Mouse (Mus musculus): ENCODE results near the gene Celf2.

The Celf2 gene

GRCm38 (mm10) chr2:7260186-7260585 lies 249.2 kb downstream of the Celf2 start:
- no peak for DNase-seq

DNA sequence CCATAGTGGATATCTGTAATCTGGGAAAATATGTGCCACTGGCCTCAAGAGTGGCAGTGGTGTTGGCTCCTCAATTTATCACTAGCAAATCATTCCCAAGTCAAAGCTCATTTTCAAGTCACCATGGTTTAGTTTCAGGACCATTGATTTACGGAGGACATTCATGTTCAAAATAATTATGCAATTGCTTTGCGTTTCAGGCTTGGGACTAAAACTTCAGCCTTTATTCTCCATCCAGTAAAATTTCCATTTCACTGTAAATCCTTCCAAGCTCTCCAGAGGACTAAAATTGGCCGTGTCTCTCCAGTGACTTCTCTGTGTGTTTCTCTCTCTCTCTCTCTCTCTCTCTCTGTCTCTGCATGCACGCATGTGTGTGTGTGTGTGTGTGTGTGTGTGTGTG lies 249.7 kb downstream of the Celf2 start:
- no peak for DNase-seq

GRCm38 (mm10) chr2:7256023-7256422 lies 253.3 kb downstream of the Celf2 start:
- peak; percentile 47 for DNase-seq

GRCm38 (mm10) chr2:7255386-7255785 lies 254.0 kb downstream of the Celf2 start:
- no peak for DNase-seq

DNA sequence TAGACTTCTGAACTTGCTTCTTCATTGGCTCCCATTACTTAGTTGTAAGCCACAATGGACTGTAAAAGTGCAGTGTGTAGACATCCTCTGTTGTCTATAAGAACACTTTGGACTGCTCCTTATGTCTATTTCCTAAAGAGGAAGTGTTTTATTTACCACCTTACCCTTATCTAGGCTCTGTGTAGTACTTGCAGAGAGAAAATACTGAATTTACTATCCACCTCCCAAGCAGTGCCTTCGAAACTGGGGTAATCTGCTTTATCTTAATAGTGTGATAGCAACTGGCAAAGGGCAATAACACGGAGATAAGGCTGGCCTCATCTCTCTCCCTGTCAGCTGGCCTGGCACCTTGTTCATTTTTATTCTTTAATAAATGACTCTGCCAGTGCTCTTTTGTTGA lies 259.0 kb downstream of the Celf2 start:
- no peak for DNase-seq

GRCm38 (mm10) chr2:7249002-7249401 lies 260.4 kb downstream of the Celf2 start:
- DNase-seq = no peak

DNA sequence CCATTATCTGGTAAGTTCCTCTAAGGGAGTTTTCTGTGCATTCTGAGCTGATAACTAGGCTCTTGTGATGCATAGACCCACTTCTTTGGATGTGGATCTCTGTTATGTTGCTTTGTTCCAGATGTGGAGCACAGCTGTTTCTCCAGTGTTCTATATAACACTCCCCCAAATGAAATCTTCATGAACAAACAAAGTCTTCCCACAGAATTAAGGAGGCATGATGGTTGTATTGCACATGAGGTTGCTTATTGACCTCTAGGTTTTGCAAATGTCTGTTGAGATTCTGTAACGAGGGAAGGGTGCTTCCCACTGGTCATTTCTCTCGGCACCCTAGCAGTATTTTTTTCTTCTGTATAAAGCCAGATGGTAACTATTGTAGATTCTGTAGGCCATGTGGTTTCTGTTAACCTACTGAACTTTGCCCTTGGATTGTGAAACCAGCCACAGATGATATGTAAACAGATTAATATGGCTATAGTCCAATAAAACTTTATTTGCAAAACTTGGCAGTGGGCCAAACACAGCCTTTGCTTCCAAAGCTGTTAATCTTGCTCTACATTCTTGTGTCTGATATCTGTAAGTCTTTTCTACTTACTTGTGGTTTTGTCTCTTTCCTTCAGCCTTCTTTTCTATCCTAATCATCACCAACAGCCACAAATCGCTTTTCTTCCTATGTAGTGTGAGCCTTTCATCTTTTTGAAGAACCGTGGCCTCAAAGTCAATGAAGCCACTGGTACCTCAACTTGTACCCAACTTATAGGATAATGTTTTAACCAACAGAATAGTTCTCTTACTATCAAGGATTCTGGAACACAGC lies 263.2 kb downstream of the Celf2 start:
- no peak for DNase-seq

DNA sequence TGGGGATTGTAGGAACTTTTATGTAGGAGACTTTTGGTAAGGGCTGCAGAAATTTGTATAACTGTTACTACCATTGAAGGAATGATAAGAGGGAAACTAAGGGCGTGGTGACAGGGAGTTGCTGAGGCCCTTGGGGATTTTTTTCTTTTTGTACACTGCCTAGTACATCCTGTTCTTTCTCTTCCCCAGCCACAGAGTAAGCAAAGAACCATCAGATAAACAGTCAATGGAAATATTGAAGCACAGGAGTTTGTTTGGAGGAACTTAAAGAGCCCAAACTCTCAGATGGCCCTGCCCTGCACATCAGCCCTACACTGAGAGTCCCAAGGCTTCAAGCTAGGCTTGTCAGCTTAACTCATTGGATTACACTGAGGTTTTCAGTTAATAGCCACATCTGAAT lies 267.2 kb downstream of the Celf2 start:
- no peak for DNase-seq

- DNase-seq = no peak
Measured at GRCm38 (mm10) chr2:7241523-7241941, 267.8 kb downstream of the Celf2 start.

DNA sequence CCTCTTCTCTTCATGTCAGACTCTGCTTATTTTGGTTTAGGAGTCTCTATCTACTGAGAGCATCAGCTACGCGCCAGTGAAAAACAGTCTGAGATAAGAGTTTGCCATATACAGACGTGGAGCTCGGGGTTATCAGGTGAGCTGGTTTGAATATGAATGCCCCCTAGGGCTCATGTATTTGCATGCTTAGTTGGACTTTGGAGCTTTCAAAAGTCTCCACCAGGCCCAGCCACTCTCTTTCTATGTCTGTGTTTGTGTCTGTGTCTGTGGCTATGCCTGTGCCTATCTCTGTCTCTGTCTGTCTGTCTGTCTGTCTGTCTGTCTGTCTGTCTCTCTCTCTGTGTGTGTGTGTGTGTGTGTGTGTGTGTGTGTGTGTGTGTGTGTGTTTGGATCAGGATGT lies 272.1 kb downstream of the Celf2 start:
- DNase-seq = no peak

DNA sequence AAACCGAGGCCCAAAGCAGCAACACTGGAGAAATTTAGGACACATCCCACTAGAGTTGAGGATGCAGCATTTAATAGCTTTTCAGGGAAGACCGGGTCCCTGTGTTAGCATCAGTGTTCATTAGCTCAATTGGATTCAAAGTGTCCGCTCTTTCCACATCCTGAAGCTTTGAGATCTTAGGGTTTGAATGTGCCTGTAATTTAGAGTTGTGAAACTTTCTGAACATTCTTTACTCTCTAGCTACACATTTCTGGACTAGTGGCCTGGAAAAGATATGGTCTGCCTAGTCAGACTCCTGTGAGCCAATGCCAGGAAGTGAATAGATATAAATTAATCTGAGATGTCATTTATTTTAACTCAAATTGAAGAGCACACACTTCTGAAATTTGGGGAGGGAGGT lies 272.9 kb downstream of the Celf2 start:
- DNase-seq = peak; percentile 2

DNA sequence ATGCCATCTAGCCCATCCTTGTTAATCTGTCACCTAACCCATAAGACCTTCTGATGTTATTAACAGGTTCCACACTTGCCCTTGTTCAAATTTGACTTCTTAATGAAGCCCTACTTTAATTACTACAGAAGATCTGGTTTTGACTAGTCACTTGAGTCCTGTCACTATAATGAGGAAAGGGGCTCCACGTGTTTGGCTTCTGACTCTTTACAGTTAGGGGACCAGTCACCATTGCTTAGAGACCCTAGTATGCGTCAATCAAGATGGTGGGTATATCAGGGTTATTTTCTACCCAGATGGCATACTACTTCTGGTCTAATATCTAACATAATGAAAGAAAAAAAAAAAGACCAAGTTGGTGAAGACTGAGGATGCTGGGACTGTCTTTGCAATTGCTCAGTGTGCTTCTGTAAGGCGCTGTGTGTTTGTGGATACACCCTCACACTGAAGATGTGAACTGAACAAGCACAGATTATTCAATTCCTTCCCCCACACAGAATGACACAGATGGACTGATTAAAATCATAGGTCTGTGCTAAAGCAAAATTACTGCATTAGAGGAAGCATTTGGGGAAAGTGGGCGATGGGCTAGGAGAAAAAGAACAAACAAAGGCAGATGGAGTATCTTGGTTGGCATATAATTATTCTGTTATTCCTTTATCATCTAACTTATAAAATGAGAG lies 274.2 kb downstream of the Celf2 start:
- DNase-seq = peak; percentile 5

DNA sequence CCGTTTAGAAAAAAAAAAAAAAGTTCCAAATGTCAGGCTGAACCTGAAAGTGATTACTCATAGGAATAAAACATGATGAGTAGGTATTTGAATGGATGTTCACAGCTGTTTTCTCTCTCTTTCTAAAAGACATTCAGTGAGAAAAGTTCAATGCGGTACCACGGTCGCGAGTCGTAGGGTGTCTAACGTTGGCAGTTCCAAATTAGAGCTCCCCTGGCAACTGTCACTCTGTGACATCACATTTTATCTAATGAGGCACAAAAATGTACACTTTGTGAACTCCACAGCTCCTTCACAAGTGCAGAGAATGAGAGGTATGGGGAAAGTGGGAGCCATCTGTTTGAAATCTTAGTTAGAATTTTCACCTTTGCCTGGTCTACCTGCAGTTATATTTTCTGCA lies 274.8 kb downstream of the Celf2 start:
- peak; percentile 28 for DNase-seq

DNA sequence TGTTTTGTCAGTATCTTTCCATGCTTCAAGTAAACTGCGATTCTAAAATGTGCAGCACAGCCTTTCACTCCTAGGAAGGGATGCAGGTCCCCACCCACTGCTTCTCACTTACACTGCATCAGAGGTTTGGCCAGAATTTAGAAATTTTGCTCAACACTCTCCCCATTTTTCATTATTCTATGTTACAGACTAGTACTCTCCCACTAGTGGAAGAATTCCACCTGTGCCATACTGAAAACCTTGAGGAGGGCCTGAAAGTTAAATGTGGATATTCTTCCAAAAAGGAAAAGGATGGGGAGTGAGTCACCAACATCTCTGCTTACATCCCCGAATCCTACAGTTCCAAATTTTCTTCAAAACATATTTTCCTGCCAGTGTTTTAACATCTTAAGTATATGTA lies 276.0 kb downstream of the Celf2 start:
- DNase-seq = peak; percentile 30

GRCm38 (mm10) chr2:7226785-7227184 lies 282.6 kb downstream of the Celf2 start:
- DNase-seq = no peak

DNA sequence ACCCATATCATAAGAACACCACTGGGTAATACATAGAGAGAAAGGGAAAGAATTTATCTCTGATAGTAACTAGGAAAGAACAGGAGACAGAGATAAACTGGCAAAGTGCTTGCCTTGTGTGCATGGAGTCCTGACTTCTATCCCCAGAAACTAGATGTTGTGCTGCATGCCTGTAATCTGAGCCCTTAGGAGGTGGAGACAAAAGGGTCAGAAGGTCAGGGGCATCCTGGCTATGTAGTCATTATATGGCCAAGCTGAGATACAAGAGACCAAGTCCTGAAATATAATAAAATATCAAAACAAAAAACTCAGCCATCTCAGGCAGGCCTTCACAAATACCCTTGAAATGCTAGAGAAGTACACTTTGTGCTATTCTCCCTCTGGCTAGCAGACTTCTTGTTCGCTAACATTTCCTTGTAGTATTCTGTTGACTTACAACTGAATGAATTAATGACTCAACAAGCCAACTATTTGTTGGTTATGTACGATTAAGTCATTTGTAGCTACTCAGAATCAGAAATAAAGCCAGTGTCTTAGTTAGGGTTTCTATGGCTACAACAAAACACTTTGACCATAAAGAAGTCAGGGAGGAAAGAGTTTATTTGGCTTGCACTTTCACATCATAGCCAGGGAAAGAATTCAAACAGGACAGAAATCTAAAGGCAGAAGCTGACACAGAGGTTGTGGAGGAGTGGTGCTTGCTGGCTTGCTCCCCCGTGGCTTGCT lies 284.9 kb downstream of the Celf2 start:
- DNase-seq = no peak

- DNase-seq = no peak
Measured at GRCm38 (mm10) chr2:7223538-7223937, 285.8 kb downstream of the Celf2 start.

DNA sequence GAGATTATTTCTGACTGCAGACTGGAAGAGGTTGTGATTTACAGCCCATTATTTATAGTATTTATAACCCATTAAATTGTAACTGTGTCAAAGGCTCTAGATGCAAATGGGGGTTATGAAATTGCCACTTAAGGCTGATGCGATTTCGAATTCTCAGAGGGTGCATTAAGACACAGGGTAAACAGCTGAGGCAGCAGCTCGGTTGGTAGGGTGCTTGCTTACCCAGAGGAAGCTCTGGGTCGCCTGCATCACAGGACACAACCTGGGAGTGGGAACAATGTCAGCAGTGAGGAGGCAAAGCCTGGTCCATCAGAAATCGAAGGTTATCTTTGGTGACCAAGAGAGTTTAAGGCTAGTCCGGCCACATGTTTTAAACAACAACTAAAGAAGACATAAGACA lies 286.5 kb downstream of the Celf2 start:
- DNase-seq = no peak

DNA sequence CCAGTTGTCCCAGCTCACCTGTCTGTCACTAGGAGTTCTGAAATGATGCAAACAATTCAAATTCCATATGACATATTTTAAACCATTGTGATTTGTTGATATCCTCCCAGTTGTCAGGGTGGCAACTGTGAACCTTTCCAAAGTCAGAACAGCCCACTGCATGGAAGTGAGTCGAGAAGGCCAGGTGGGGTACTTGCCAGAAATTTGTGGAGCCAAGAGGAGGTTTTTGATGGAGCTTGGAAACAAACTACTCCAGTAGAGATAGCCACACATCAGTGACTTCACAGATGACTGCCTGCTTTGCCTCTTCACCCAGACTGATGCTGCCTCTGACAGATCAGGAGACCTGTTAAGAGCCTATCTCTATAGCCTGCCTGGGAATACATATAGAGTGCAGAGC lies 287.5 kb downstream of the Celf2 start:
- no peak for DNase-seq

DNA sequence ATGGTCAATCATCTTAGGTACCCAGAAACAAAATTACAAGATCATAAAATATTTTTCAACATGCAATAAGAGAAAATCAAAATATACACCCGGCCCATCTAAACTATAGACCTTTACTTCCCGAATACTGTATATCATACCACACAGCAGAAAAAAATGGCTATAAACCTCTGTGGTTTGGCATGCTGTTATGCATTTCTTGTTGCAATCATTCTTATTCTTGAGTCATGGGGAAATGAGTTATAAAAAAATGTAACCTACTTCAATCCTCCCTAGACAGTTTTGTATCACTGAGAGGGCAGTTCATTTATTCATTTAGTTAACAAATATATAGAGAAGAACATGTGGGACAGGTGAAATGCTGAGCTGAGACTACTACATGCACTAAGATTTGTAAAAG lies 291.3 kb downstream of the Celf2 start:
- DNase-seq = no peak

GRCm38 (mm10) chr2:7207691-7208504 lies 301.5 kb downstream of the Celf2 start:
- DNase-seq = no peak

GRCm38 (mm10) chr2:7193413-7193812 lies 315.9 kb downstream of the Celf2 start:
- no peak for DNase-seq

GRCm38 (mm10) chr2:7179186-7179585 lies 330.2 kb downstream of the Celf2 start:
- DNase-seq = no peak

Measured in right cerebral cortex, postnatal 25 days (tissue).